Mouse (Mus musculus) skeletal muscle tissue, adult 2 months (tissue): ENCODE measurements around the gene Gng11.
A peak's percentile ranks its signal among the peaks of the same experiment; 100 is the strongest.

Experiments used
- DNase-seq: peaks from one replicate; pipeline ENCODE4 v3.0.0-alpha.2; 2012; ENCODE audit warnings: low read depth, low spot score

Gene Gng11

GRCm38 (mm10) chr6:4003890-4004306 is at the start of gene Gng11:
Gene Gng11, plus strand, starts transcription at chr6:4003904.
- peak; percentile 78 for DNase-seq

- no peak for DNase-seq
Measured at GRCm38 (mm10) chr6:3954969-3955368, 48.7 kb upstream of the Gng11 start.

- peak; percentile 7 for DNase-seq
Measured at GRCm38 (mm10) chr6:3967676-3968626, 35.8 kb upstream of the Gng11 start.

- no peak for DNase-seq
Measured at GRCm38 (mm10) chr6:3973679-3974078, 30.0 kb upstream of the Gng11 start.

GRCm38 (mm10) chr6:3982661-3983284 is 20.9 kb upstream of the Gng11 start:
- DNase-seq: no peak

GRCm38 (mm10) chr6:3988750-3989149 is 15.0 kb upstream of the Gng11 start, which contains the start of gene Tfpi2:
Gene Tfpi2, minus strand, starts transcription at chr6:3988919.
- DNase-seq: no peak

- DNase-seq: no peak
Measured at GRCm38 (mm10) chr6:3993492-3993891, 10.2 kb upstream of the Gng11 start, which contains the start of gene Gngt1. Gene Gngt1, plus strand, starts transcription at chr6:3993792.

GRCm38 (mm10) chr6:3998089-3998488 is 5.6 kb upstream of the Gng11 start:
- DNase-seq: no peak

GRCm38 (mm10) chr6:3999296-3999695 is 4.4 kb upstream of the Gng11 start:
- DNase-seq: no peak

- DNase-seq: no peak
Measured at GRCm38 (mm10) chr6:4000716-4001115, 3.0 kb upstream of the Gng11 start.

GRCm38 (mm10) chr6:4003445-4003844 is 259 bp upstream of the Gng11 start:
- peak; percentile 13 for DNase-seq

GRCm38 (mm10) chr6:4004808-4005207 is 1.1 kb downstream of the Gng11 start:
- DNase-seq: no peak

GRCm38 (mm10) chr6:4008501-4009040 is 4.9 kb downstream of the Gng11 start:
- peak; percentile 25 for DNase-seq

GRCm38 (mm10) chr6:4009548-4009947 is 5.8 kb downstream of the Gng11 start:
- DNase-seq: peak; percentile 46

GRCm38 (mm10) chr6:4022645-4023044 is 18.9 kb downstream of the Gng11 start:
- no peak for DNase-seq

GRCm38 (mm10) chr6:4026367-4026766 is 22.7 kb downstream of the Gng11 start:
- DNase-seq: no peak

- DNase-seq: no peak
Measured at GRCm38 (mm10) chr6:4030956-4031355, 27.3 kb downstream of the Gng11 start.

GRCm38 (mm10) chr6:4041821-4042220 is 38.1 kb downstream of the Gng11 start:
- no peak for DNase-seq

- DNase-seq: no peak
Measured at GRCm38 (mm10) chr6:4047200-4047599, 43.5 kb downstream of the Gng11 start.

- DNase-seq: no peak
Measured at GRCm38 (mm10) chr6:4052843-4053242, 49.1 kb downstream of the Gng11 start.

GRCm38 (mm10) chr6:4054387-4054786 is 50.7 kb downstream of the Gng11 start:
- no peak for DNase-seq
